Mouse (Mus musculus): ENCODE results near the gene Cacna1e. TPM values are rescaled to one million over a fixed set of nuclear protein-coding genes. Genes with fewer than 3 reads are reported as not detected.
A peak's percentile ranks its signal among the peaks of the same experiment; 100 is the strongest.

Cacna1e gene
- total RNA-seq, 4 experiments from 2014 or later = 180 to 236 (median 203) TPM

DNA sequence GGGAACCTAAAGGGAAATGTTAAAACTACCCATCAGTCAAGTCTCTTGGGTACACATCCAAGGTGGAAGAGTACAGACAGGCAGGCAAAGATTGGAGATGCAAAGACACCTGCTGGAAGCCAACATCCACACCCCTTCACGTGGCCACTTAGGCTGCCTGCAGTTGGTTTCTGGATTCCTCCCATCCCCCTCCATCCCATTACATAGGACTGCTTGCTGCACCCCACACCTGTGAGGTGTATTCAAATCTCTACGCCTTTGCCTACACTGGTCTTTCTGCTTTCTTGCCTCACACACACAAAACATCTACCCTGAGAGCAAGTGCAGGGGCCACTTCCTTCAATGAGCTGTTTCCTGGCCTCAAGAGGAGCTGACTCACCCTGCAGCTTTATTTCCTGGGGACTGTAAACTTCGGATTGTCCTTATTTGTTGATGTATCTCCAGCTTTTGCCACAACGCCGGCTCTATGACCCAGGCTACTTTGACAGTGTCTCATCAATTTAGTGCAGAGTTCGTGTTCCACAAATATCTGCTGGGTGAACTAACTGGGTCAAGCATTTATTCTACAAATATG lies 43.2 kb downstream of the Cacna1e start:
- no peak for DNase-seq (ENCODE audit: low spot score in 2 of 2)

DNA sequence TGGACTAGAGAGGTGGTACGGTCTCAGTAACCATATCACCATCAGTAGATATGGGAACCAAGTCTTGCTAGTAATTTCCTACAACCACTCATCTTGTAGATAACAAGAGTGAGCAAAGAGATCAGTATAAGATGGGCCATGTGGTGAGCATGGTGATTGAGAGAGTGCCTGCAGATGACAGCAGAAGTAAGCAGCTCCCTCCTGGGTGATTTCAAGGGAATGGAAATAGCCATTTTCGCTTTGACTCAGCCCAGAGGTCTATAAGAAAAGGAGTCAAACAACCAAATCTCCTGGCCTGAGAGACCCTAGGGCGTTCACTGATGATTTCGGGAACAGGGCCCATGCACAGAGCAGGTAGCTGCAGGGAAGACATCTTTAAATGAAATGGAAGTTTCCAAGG lies 45.0 kb downstream of the Cacna1e start:
- DNase-seq (ENCODE audit: low spot score in 2 of 2) = no peak

DNA sequence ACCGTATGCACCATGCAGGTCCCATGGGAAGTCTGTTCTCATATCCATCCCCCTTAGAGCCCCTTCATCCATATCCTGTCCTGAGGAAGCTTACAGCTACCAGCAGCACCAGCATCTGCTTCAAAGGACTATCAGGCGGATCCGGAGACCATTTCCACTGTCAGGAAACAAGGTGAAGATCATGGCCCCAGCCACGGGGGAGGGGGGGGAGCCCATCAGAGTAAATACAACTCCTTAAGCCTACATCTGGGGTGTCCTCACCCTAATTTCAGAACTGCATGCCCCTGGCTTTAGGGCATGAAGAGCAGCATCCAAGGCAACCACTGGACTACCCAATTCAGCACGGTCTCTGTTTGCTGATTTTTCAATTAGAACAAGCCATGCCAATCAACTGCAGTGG lies 47.8 kb downstream of the Cacna1e start:
- no peak for DNase-seq (ENCODE audit: low spot score in 2 of 2)

DNA sequence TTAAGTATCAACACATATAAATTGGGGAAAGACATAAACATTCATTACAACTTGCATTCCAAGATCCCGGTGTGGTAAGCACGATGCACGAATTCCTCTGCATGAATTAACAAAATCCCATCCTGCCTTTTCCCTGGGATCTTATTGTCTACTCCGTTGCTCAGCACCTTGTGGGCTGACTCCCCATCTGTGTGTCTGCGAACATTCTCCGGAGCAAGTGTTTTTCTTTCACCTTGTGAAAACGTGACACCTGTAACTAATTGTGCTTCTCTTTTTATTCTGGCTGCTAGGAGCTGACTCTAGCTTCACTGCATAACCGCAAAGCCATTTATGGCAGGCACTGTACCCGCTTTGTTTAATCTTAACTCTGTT lies 52.1 kb downstream of the Cacna1e start:
- no peak for DNase-seq (ENCODE audit: low spot score in 2 of 2)

DNA sequence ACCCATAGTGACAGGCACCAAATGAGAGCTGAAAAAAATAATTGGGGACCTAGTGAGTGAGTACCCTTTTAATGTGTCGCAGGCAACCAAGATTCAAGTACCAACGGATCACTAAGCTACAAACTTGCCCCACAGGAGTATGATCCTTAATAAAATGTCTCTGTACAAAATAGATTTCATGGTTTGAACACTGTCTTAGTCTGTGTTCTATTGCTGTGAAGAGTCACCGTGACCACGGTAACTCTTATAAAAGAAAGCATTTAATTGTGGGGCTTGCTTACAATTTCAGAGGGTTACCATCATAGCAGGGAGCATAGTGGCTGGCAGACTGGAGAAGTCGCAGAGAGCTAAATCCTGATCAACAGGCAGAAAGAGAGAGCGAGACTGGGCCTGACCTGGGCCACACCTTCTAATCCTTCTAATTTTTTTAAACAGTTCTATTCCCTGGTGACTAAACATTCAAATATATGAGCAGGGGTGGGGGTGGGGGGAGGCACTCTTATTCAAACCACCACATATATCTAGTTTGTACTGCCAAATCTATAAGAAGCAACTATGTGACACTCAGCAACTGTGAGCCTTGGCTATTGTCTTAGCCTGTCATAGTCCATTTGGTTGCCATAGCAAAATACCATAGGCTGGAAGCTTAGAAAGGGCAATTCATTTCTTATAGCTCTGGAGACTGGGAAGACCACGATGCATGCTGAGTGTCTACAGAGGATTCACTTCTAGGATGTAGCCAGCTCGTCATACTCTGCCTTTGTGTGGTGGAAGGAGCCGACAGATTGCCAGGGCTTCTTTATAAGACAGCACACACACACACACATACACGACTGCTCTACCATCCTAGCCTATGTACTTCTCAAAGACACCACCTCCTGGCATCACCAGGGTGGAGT lies 52.8 kb downstream of the Cacna1e start:
- DNase-seq (ENCODE audit: low spot score in 2 of 2) = no peak

DNA sequence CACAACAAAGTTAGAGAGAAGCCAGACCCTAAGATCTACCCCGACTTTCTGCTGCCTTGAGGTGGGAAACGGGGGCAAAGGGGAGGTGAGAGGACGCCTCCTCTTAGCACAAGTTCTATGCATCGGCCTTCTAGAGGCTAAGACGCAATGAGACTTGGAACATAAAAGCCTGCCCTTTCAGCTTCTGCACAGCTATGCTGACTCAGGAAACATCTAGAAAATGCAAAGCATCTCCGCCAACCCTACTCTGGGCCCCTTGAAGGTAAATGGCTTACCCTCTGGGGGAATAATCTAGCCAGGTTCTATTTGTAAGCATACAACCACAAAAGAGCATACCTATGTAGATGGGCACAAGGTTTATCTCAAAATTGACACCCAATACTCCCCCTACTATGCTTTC lies 54.2 kb downstream of the Cacna1e start:
- DNase-seq (ENCODE audit: low spot score in 2 of 2) = no peak

DNA sequence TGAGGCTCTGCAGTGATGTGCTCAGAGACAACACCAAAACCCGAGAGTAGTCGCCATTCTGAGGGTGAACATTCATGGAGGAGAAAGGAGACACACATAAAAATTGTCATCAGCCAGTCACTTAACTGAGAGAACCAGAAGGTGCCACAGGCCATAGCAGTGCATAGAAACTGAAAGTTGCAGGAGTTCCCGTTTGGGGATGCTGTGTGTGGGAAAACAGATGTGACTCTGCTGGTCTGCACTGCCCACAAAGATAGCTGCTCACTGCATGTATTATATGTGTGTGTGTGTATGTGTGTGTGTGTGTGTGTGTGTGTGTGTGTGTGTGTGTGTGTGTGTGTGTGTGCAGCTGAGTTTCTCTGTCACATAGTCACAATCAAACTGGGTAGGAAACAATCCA lies 61.2 kb downstream of the Cacna1e start:
- DNase-seq (ENCODE audit: low spot score in 2 of 2) = no peak

DNA sequence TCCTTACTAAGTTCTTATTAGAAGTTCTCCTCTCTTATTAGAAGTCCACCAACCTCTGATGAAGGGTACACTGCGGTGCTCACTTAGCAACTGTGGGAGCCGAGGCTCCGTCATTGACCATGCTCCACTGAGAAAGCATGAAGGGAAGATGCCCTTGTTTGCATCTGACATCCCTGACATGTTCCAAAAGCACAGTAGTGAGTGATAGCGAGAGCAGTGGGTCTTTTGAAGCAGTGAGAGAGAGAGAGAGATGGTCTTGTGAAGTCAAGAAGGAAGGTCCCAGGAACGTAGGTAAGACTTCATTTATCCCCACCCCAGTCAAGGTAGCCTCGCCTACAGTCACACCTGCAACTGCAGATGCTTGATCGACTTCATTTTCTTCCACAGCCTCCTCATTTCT lies 63.9 kb downstream of the Cacna1e start:
- no peak for DNase-seq (ENCODE audit: low spot score in 2 of 2)

DNA sequence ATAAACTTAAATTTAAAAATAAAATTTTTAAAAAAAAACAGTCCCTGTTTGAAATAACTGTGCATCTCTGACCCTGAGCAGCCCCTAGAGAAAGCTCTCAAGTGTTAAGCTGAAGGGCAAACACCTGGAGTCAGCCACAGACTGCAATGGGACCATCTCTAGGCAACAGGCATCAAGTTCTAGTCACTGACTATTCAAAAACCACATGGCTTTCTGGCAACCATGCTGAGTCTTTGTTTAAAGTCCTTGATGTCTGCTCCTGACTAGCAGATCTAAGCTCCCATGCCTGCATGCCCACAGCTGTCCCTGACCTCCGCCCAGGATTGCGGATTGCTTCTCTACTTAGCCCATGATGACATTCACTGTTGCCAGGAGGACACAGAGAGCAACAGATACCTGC lies 64.3 kb downstream of the Cacna1e start:
- DNase-seq (ENCODE audit: low spot score in 2 of 2) = no peak

DNA sequence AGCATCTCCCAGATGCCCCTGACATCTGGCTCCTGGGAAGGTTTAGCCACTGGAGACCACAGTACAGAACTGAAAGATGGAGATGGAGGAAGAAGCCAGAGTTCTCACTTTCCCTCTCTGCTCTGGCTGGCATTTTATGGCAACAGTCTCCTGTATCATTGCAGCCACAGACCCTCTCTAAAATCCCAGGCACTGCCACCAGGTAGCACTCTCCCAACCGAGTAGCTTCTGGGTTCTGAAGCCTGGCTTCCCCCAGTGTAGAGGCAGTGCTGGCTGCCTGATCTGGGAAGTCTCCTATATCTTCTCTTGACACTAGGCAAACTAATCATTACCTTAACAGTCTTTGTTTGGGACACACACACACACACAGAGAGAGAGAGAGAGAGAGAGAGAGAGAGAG lies 65.6 kb downstream of the Cacna1e start:
- no peak for DNase-seq (ENCODE audit: low spot score in 2 of 2)

DNA sequence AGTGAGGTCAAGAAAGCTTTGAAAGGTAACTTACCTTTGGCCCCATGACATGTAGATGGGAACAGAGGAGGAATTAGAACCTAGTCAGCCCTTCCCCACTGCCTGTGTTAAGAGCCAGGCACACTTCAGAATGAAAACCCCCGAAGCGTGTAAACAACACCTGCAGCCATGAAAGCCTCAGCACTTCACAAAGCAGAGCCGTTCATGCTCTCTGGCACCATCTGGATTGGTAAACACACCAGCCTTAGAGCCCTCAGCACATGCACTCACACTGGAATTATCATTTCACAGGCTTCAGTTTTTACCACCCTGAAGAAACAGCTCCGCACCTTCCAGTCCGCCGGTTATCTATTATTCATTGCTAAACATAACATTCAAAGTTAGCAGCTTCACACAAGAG lies 67.5 kb downstream of the Cacna1e start:
- DNase-seq (ENCODE audit: low spot score in 2 of 2) = no peak

DNA sequence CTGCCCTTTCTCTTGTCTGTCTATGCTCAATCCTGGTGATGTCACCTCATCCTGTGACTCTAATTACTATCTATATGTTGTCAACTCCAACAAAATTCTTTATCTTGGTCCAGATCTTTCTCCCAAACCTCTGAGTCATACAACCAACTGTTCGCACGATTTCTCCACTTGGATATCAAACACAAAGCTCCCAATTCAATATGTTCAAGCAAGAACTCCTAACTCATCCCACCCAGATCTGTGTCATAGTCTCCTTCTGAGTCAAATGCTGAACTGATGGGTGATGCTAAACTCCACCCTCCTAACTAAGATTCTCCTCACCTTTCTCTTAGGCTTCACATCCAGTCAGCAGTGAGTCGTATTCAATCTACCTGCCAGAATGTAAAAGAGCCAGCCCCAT lies 68.0 kb downstream of the Cacna1e start:
- DNase-seq (ENCODE audit: low spot score in 2 of 2) = peak in 1 of 2 experiments; percentile 29

DNA sequence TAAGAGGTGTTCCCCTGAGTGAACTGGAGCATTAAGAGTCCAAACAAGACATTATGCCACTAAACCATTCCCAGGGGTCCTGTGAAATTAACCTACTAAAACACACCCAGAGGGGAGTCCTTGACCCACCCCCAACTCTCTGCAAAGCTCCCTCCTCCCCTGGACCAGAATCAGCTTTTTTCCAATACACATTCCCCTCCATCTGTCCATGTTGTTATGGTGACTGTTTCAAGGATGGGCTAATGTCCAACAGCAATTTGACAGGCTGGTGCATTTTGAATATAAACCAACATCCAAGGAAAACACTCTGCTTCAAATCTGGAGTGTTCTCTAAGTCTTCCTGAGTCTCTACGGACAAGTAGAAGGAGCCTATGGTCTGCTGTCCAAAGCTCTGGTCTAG lies 78.6 kb downstream of the Cacna1e start:
- peak in 1 of 2 experiments; percentile 30 for DNase-seq (ENCODE audit: low spot score in 2 of 2)

DNA sequence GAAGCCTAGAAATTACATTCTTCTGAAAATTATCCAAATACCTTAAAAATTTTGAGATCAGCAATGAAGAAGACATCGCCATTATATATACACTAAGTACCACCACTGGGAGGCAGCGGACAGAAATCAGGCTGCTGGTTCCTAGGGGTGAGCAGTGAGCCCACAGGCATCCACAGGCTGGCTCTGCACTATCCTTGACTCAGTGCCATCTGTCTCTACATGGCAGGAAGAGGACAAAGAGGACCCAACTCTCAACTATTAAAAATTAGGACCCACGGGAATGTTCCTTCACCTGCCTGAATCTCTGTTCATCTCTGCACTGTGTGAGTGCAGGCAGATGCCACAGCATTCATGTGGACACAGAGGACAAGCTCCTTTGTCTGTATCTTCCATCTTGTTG lies 79.3 kb downstream of the Cacna1e start:
- DNase-seq (ENCODE audit: low spot score in 2 of 2) = no peak

DNA sequence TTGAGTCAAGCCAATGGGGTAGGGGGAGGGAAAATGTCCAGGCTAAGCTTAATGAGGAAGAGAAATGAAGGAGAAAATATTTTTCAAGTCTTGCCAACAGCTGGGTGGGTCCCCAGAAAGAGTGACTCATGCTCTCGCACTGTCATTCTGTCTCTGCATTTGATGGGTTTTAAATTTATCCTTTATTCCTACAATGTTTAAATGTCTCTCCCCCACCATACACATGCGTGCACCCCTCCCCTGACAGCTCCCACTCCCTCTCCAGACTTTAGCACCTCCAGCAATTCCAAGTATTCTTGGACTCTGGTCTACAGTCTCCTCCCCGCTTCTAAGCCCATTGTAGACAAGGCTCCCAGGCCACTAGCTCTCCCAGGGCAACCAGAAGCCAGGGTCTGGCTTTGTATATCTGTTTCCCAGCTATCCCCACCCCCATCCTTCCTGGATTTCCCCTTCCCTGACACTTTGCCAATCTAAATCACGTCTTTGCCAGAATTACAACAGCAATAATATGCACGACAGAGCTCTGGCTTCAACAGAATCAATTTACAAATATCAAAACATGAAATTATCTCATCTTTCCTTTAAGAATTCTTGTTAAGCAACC lies 81.9 kb downstream of the Cacna1e start:
- DNase-seq (ENCODE audit: low spot score in 2 of 2) = no peak

DNA sequence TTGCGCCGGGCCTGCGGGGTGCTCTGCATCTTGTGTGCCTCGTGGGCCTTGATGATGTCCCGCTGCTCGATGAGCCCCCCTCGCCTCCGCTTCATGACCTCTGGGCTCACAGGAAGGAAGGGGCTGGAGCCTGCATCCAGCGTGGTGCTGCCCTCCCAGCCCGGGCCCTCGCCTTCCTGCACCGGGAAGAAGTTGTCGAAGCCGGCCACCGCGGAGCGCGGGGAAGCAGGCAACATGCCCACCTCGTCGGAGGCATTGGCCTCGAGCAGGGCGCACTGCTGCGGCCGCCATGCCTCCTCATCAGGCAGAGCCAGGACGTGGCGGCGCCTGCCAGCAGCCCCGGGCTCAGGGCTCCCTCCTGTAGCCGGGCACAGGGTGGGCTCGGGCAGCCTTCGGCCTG lies 85.0 kb downstream of the Cacna1e start:
- DNase-seq (ENCODE audit: low spot score in 2 of 2) = no peak

DNA sequence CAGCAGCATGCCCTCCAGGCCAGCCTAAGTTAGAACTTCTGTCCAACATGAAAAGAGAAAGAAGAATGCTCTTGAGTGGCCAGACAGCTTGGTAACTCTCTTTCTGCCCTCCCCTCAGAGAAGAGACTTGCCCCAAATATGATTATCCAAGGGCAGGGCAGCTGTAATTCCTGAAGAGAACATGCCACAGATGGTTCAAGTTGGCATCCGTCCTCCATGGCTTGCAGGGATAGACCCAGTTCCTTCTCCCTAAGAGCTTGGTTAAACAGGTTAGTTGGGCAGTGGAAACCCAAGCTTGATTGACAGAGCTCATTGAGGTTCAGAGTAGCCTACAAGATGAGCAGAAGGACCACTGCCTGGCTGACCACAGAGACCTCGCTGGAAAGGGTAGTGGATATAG lies 85.5 kb downstream of the Cacna1e start:
- no peak for DNase-seq (ENCODE audit: low spot score in 2 of 2)

DNA sequence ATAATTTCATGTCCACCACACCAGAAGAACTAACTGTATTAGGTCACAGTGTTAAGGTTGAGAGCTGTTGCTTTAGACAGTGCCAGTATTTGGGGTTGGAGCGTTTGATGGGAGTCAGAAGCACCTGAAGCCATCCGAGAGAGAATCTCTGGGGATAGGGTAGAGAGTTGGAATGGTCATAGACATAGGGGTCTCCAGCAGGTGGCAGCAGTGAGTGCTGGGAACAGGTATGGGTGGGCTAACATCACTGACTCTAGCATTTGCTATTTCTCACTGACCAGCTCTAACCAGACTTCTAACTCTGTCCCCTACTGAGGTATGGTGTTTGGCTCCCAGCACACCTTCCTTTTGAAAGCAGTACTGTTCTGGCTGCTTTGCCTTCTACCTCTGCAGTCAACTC lies 87.6 kb downstream of the Cacna1e start:
- no peak for DNase-seq (ENCODE audit: low spot score in 2 of 2)

DNA sequence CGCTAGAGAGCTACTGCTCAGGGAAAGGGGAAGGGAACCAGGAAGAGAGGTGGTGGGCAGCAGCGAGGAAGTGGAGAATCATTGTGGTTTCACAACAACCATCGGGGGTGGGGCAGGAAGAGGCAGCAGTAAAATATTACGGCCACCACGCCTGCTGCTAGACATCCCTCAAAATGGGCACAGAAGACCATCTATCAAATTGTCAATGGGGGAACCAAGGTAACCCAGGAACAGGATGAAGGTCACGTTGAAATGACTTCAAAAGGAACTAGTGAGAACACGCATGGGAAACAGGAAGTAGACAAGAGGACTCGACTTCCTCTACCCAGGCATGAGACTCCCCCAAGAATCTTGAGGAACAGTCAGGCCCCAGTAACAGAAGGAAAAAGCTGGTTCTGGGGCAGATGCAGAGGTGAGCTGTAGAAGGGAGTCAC lies 89.8 kb downstream of the Cacna1e start:
- DNase-seq (ENCODE audit: low spot score in 2 of 2) = no peak

DNA sequence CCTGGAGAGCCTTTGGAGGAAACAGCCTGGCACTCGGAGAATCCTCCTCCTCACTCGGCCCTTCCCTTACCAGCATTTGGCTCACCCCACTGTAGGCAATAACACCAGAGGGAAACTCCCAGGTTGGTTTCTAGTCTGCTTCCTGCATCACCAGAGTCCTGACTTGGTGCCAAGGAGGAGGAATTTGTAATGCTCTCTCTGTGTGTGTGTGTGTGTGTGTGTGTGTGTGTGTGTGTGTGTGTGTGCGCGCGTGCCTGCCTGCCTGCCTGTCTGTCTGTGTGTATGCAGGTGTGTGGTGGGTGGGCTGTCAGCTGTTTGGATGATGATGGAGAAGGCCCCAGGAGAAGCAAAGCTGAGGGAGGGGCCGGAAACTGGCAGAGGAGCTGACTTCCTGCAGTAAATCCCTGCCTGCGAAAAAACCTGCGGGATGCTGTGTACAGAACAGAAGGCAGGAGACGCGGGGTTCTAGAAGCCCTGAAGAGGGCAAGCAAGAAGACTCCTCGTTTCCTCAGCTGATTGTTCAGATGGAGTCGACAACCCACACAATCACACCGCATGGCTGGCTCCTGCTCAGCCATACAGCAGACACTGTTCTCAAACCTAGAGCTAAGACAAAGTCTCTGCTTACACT lies 92.6 kb downstream of the Cacna1e start:
- peak; percentile 65 to 69 for DNase-seq (ENCODE audit: low spot score in 2 of 2)

DNA sequence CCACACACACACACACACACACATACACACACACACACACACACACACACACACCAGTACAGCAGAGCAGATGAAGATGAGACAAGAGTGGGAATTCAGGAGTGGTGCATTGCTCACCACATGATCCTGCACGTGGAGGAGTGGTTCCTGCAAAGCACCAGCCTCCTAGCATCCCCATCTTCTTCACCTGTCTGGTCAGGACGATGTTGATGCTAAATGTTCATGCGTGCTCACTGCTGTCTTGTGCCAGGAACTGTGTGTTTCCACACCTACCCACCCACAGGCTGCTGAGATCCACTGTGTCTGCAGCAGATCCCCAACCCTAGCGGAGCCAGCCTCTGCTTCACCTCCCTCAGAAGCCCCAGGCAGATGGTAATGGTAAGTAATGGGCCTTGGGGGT lies 95.8 kb downstream of the Cacna1e start:
- DNase-seq (ENCODE audit: low spot score in 2 of 2) = peak; percentile 33 to 42

DNA sequence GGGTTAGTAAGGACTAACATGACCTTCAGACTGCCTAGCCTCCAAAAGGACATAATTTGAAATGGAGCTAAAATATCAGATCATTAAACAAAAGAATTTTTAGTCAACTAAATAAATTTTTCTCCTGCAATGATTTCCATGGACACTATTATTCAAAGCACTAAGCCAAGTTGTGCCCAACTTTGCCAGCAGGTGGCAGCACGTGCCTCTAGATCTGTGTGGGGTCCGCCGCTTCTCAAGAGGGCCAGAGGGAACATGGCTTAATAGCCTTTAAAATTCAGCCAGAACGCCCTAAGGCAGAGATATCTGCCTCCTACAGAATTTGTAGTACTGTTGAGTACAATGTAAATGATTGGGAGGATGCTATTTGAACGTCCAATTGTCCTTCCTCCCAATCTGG lies 96.2 kb downstream of the Cacna1e start:
- DNase-seq (ENCODE audit: low spot score in 2 of 2) = peak; percentile 67 to 85

All from layer of hippocampus, adult 8-10 months (tissue).